Mouse (Mus musculus) kidney, postnatal 36 days (tissue): ENCODE data around the gene Ctdspl2.

Source experiments
- DNase-seq, 2 experiments: peaks; one replicate each; pipeline ENCODE4 v3.0.0; 2021 to 2022; ENCODE audit warnings: mixed read lengths in 2 of 2

Gene Ctdspl2

GRCm38 (mm10) chr2:122059365-122060115 is 103.7 kb downstream of the Ctdspl2 start:
- DNase-seq: no peak
